Mouse (Mus musculus): Measurements from ENCODE around the gene Blvra.

- TF ChIP-seq CTCF (IDR thresholded peaks at IDR 0.05; ENCODE audit: low read depth): no peak
- no peak for TF ChIP-seq EP300 (IDR thresholded peaks at IDR 0.05; ENCODE audit: low read depth)
These were observed at the start of gene Blvra for GRCm38 (mm10) chr2:127070435-127070841.
